Mouse (Mus musculus) splenic B cell, adult 2 months (primary cell): ENCODE results near the gene As3mt.
A peak's percentile ranks its signal among the peaks of the same experiment; 100 is the strongest.
"Not testable (repeated sequence)": the region's sequence is repeated elsewhere in the genome, so short reads cannot be mapped to it uniquely, and the experiment has no call there.

Source experiments
- DNase-seq: peaks from one replicate; pipeline ENCODE4 v3.0.0-alpha.2; 2011; ENCODE audit warnings: low read depth, low spot score
- H3K27me3 ChIP-seq: 2 replicates; pipeline ENCODE4 v1.6.1; 2012; ENCODE audit warnings: mild to moderate bottlenecking, low read length, moderate library complexity, mixed read lengths; ENCODE audit not compliant: control insufficient read depth, poor library complexity, insufficient read depth, severe bottlenecking
- H3K36me3 ChIP-seq: 2 replicates; pipeline ENCODE4 v1.6.1; 2012; ENCODE audit warnings: mild to moderate bottlenecking, low read length, moderate library complexity, mixed read lengths; ENCODE audit not compliant: control insufficient read depth, poor library complexity, insufficient read depth, severe bottlenecking

The As3mt gene

GRCm38 (mm10) chr19:46718150-46718549 lies 10.9 kb downstream of the As3mt start:
- no peak for DNase-seq
- no peaks in the 10 kb centered on the region for H3K27me3 ChIP-seq
- H3K36me3 ChIP-seq, result no peaks in the 10 kb centered on the region; the same call in 1 of the 2 replicates

GRCm38 (mm10) chr19:46724411-46724810 lies 17.2 kb downstream of the As3mt start:
- Histone ChIP-seq H3K27me3 (no peaks in the 10 kb centered on the region), H3K36me3 (peaks cover 2% of the 10 kb centered on the region)
- no peak for DNase-seq

- DNase-seq, result no peak
- Histone ChIP-seq H3K36me3 (peaks cover 2% of the 10 kb centered on the region; the same call in 1 of the 2 replicates), H3K27me3 (no peaks in the 10 kb centered on the region)
Observed at GRCm38 (mm10) chr19:46726142-46726541, 18.9 kb downstream of the As3mt start.

- no peak for DNase-seq
- no peaks in the 10 kb centered on the region for H3K27me3 ChIP-seq
- H3K36me3 ChIP-seq, result peaks cover 2% of the 10 kb centered on the region; the same call in 1 of the 2 replicates
Observed at GRCm38 (mm10) chr19:46727140-46727736, 20.0 kb downstream of the As3mt start.

GRCm38 (mm10) chr19:46727945-46728540 lies 20.8 kb downstream of the As3mt start:
- Histone ChIP-seq H3K36me3 (peaks cover 2% of the 10 kb centered on the region; the same call in 1 of the 2 replicates), H3K27me3 (no peaks in the 10 kb centered on the region)
- DNase-seq, result no peak

GRCm38 (mm10) chr19:46728909-46729308 lies 21.7 kb downstream of the As3mt start:
- DNase-seq, result no peak
- no peaks in the 10 kb centered on the region for H3K27me3 ChIP-seq
- H3K36me3 ChIP-seq, result peaks cover 2% of the 10 kb centered on the region; the same call in 1 of the 2 replicates

GRCm38 (mm10) chr19:46731351-46731750 lies 24.1 kb downstream of the As3mt start:
- DNase-seq, result no peak
- H3K27me3 ChIP-seq, result no peaks in the 10 kb centered on the region
- no peaks in the 10 kb centered on the region; the same call in 1 of the 2 replicates for H3K36me3 ChIP-seq

GRCm38 (mm10) chr19:46732673-46733072 lies 25.4 kb downstream of the As3mt start:
- H3K36me3 ChIP-seq, H3K27me3 ChIP-seq: not testable (repeated sequence)
- peak; percentile 15 for DNase-seq

GRCm38 (mm10) chr19:46733626-46734025 lies 26.4 kb downstream of the As3mt start:
- DNase-seq, result no peak
- no peaks in the 10 kb centered on the region; the same call in 1 of the 2 replicates for H3K36me3 ChIP-seq
- H3K27me3 ChIP-seq, result no peaks in the 10 kb centered on the region

GRCm38 (mm10) chr19:46735241-46735640 lies 28.0 kb downstream of the As3mt start:
- H3K36me3 ChIP-seq, result no peaks in the 10 kb centered on the region; the same call in 1 of the 2 replicates
- no peak for DNase-seq
- no peaks in the 10 kb centered on the region for H3K27me3 ChIP-seq

GRCm38 (mm10) chr19:46737106-46737505 lies 29.8 kb downstream of the As3mt start:
- no peak for DNase-seq
- H3K27me3 ChIP-seq, result no peaks in the 10 kb centered on the region

GRCm38 (mm10) chr19:46740341-46741008 lies 33.2 kb downstream of the As3mt start:
- Histone ChIP-seq H3K36me3 (no peaks in the 10 kb centered on the region), H3K27me3 (no peaks in the 10 kb centered on the region; the same call in 1 of the 2 replicates)
- peak; percentile 82 for DNase-seq

More at GRCm38 (mm10) chr19:46737106-46737505, 29.8 kb downstream of the As3mt start:
- no peaks in the 10 kb centered on the region; the same call in 1 of the 2 replicates for H3K36me3 ChIP-seq

- Histone ChIP-seq H3K27me3 (no peaks in the 10 kb centered on the region; the same call in 1 of the 2 replicates), H3K36me3 (no peaks in the 10 kb centered on the region)
- DNase-seq, result no peak
Observed at GRCm38 (mm10) chr19:46741574-46741973, 34.3 kb downstream of the As3mt start.

- Histone ChIP-seq H3K27me3 (no peaks in the 10 kb centered on the region; the same call in 1 of the 2 replicates), H3K36me3 (no peaks in the 10 kb centered on the region)
- no peak for DNase-seq
Observed at GRCm38 (mm10) chr19:46744681-46745080, 37.4 kb downstream of the As3mt start.

- Histone ChIP-seq H3K27me3 (no peaks in the 10 kb centered on the region; the same call in 1 of the 2 replicates), H3K36me3 (no peaks in the 10 kb centered on the region)
- DNase-seq, result no peak
Observed at GRCm38 (mm10) chr19:46747799-46748198, 40.5 kb downstream of the As3mt start.
